Mouse (Mus musculus): ENCODE measurements around the gene Plb1. TPM values are rescaled to one million over a fixed set of nuclear protein-coding genes. Genes with fewer than 3 reads are reported as not detected.

Plb1 gene
- polyA plus RNA-seq, 1 experiment from 2014 or later, result not detected

- Histone ChIP-seq H3K9ac (replicated peaks) (no peak overlapping the region), H3K27ac (no peak overlapping the region), H3K4me2 (replicated peaks) (no peak overlapping the region), H3K9me3 (no peaks in the 10 kb centered on the region), H3K4me1 (replicated peaks) (no peaks in the 10 kb centered on the region), H3K27me3 (no peaks in the 10 kb centered on the region), H3K4me3 (replicated peaks) (no peak overlapping the region), H3K36me3 (no peaks in the 10 kb centered on the region)
- ATAC-seq, result no peak
- 68% methylated on average over 1 of the region's 1 CpGs for WGBS
Measured at GRCm38 (mm10) chr5:32309714-32310113, 77.2 kb downstream of the Plb1 start.

GRCm38 (mm10) chr5:32310802-32311201 lies 78.3 kb downstream of the Plb1 start:
- no peaks in the 10 kb centered on the region for H3K9me3 ChIP-seq
- no peaks in the 10 kb centered on the region for H3K4me1 ChIP-seq (replicated peaks)
- H3K9ac ChIP-seq (replicated peaks), result no peak overlapping the region
- H3K27ac ChIP-seq, result no peak overlapping the region
- no peak for ATAC-seq
- no peak overlapping the region for H3K4me2 ChIP-seq (replicated peaks)
- H3K27me3 ChIP-seq, result no peaks in the 10 kb centered on the region
- 83% methylated on average over 5 of the region's 5 CpGs for WGBS
- H3K36me3 ChIP-seq, result no peaks in the 10 kb centered on the region
- H3K4me3 ChIP-seq (replicated peaks), result no peak overlapping the region

- 71% methylated on average over 3 of the region's 3 CpGs for WGBS
- H3K9me3 ChIP-seq, result no peaks in the 10 kb centered on the region
- 0 out of 2 replicates have a peak, but pooled peaks have one; percentile 37 for ATAC-seq
- no peak overlapping the region for H3K4me3 ChIP-seq (replicated peaks)
- H3K9ac ChIP-seq (replicated peaks), result no peak overlapping the region
- H3K36me3 ChIP-seq, result no peaks in the 10 kb centered on the region
- no peaks in the 10 kb centered on the region for H3K27me3 ChIP-seq
- no peak overlapping the region for H3K4me2 ChIP-seq (replicated peaks)
- H3K4me1 ChIP-seq (replicated peaks), result no peaks in the 10 kb centered on the region
- no peak overlapping the region for H3K27ac ChIP-seq
Measured at GRCm38 (mm10) chr5:32311589-32312166, 79.2 kb downstream of the Plb1 start.

- H3K4me1 ChIP-seq (replicated peaks), result no peaks in the 10 kb centered on the region
- no peak overlapping the region for H3K27ac ChIP-seq
- no peak overlapping the region for H3K9ac ChIP-seq (replicated peaks)
- ATAC-seq, result no peak
- no peak overlapping the region for H3K4me2 ChIP-seq (replicated peaks)
- no peaks in the 10 kb centered on the region for H3K9me3 ChIP-seq
- no peaks in the 10 kb centered on the region for H3K36me3 ChIP-seq
- H3K4me3 ChIP-seq (replicated peaks), result no peak overlapping the region
- WGBS, result 86% methylated on average over 6 of the region's 6 CpGs
- no peaks in the 10 kb centered on the region for H3K27me3 ChIP-seq
Measured at GRCm38 (mm10) chr5:32313671-32314070, 81.2 kb downstream of the Plb1 start.

GRCm38 (mm10) chr5:32314731-32315130 lies 82.2 kb downstream of the Plb1 start:
- no peak overlapping the region for H3K9ac ChIP-seq (replicated peaks)
- no peak overlapping the region for H3K27ac ChIP-seq
- WGBS, result 84% methylated on average over 2 of the region's 2 CpGs
- ATAC-seq, result no peak
- H3K9me3 ChIP-seq, result no peaks in the 10 kb centered on the region
- no peak overlapping the region for H3K4me2 ChIP-seq (replicated peaks)
- no peak overlapping the region for H3K4me3 ChIP-seq (replicated peaks)
- no peaks in the 10 kb centered on the region for H3K36me3 ChIP-seq
- H3K4me1 ChIP-seq (replicated peaks), result no peaks in the 10 kb centered on the region
- no peaks in the 10 kb centered on the region for H3K27me3 ChIP-seq

GRCm38 (mm10) chr5:32322146-32322811 lies 89.8 kb downstream of the Plb1 start:
- H3K4me1 ChIP-seq (replicated peaks), result no peaks in the 10 kb centered on the region
- H3K27ac ChIP-seq, result no peak overlapping the region
- no peaks in the 10 kb centered on the region for H3K36me3 ChIP-seq
- no peak overlapping the region for H3K4me3 ChIP-seq (replicated peaks)
- H3K4me2 ChIP-seq (replicated peaks), result no peak overlapping the region
- H3K27me3 ChIP-seq, result no peaks in the 10 kb centered on the region
- H3K9me3 ChIP-seq, result no peaks in the 10 kb centered on the region
- WGBS, result 59% methylated on average over 7 of the region's 7 CpGs
- H3K9ac ChIP-seq (replicated peaks), result no peak overlapping the region
- ATAC-seq, result no peak

GRCm38 (mm10) chr5:32328139-32328538 lies 95.6 kb downstream of the Plb1 start:
- Histone ChIP-seq H3K4me3 (replicated peaks) (no peak overlapping the region), H3K27ac (no peak overlapping the region), H3K9me3 (no peaks in the 10 kb centered on the region), H3K4me1 (replicated peaks) (no peaks in the 10 kb centered on the region), H3K4me2 (replicated peaks) (no peak overlapping the region), H3K36me3 (no peaks in the 10 kb centered on the region), H3K27me3 (no peaks in the 10 kb centered on the region), H3K9ac (replicated peaks) (no peak overlapping the region)
- 91% methylated on average over 7 of the region's 7 CpGs for WGBS
- ATAC-seq, result no peak

GRCm38 (mm10) chr5:32332591-32332990 lies 100.1 kb downstream of the Plb1 start:
- H3K4me1 ChIP-seq (replicated peaks), result peaks cover 7% of the 10 kb centered on the region
- no peaks in the 10 kb centered on the region for H3K9me3 ChIP-seq
- no peak overlapping the region for H3K4me2 ChIP-seq (replicated peaks)
- ATAC-seq, result no peak
- no peak overlapping the region for H3K9ac ChIP-seq (replicated peaks)
- H3K36me3 ChIP-seq, result no peaks in the 10 kb centered on the region
- H3K27me3 ChIP-seq, result no peaks in the 10 kb centered on the region
- no peak overlapping the region for H3K27ac ChIP-seq
- no peak overlapping the region for H3K4me3 ChIP-seq (replicated peaks)
- WGBS, result 91% methylated on average over 4 of the region's 4 CpGs

GRCm38 (mm10) chr5:32335172-32335571 lies 102.7 kb downstream of the Plb1 start:
- H3K9ac ChIP-seq (replicated peaks), result no peak overlapping the region
- 44% methylated on average over 6 of the region's 6 CpGs for WGBS
- no peak overlapping the region for H3K27ac ChIP-seq
- H3K4me2 ChIP-seq (replicated peaks), result no peak overlapping the region
- no peaks in the 10 kb centered on the region for H3K9me3 ChIP-seq
- H3K4me1 ChIP-seq (replicated peaks), result peaks cover 7% of the 10 kb centered on the region
- no peaks in the 10 kb centered on the region for H3K36me3 ChIP-seq
- H3K4me3 ChIP-seq (replicated peaks), result no peak overlapping the region
- ATAC-seq, result peak; percentile 74
- no peaks in the 10 kb centered on the region for H3K27me3 ChIP-seq

- H3K27ac ChIP-seq, result no peak overlapping the region
- H3K9me3 ChIP-seq, result no peaks in the 10 kb centered on the region
- H3K27me3 ChIP-seq, result no peaks in the 10 kb centered on the region
- H3K36me3 ChIP-seq, result no peaks in the 10 kb centered on the region
- ATAC-seq, result no peak
- WGBS, result 65% methylated on average over 5 of the region's 5 CpGs
- no peak overlapping the region for H3K4me3 ChIP-seq (replicated peaks)
- H3K9ac ChIP-seq (replicated peaks), result no peak overlapping the region
- H3K4me1 ChIP-seq (replicated peaks), result peaks cover 7% of the 10 kb centered on the region
- no peak overlapping the region for H3K4me2 ChIP-seq (replicated peaks)
Measured at GRCm38 (mm10) chr5:32336092-32336491, 103.6 kb downstream of the Plb1 start.

GRCm38 (mm10) chr5:32337336-32337735 lies 104.8 kb downstream of the Plb1 start:
- H3K27me3 ChIP-seq, result no peaks in the 10 kb centered on the region
- H3K27ac ChIP-seq, result no peak overlapping the region
- H3K9ac ChIP-seq (replicated peaks), result no peak overlapping the region
- no peak for ATAC-seq
- 79% methylated on average over 1 of the region's 1 CpGs for WGBS
- no peaks in the 10 kb centered on the region for H3K36me3 ChIP-seq
- H3K9me3 ChIP-seq, result no peaks in the 10 kb centered on the region
- peaks cover 7% of the 10 kb centered on the region for H3K4me1 ChIP-seq (replicated peaks)
- no peak overlapping the region for H3K4me3 ChIP-seq (replicated peaks)
- no peak overlapping the region for H3K4me2 ChIP-seq (replicated peaks)

GRCm38 (mm10) chr5:32338339-32338738 lies 105.8 kb downstream of the Plb1 start:
- H3K27me3 ChIP-seq, result no peaks in the 10 kb centered on the region
- no peak overlapping the region for H3K9ac ChIP-seq (replicated peaks)
- H3K4me3 ChIP-seq (replicated peaks), result no peak overlapping the region
- no peak overlapping the region for H3K27ac ChIP-seq
- WGBS, result 75% methylated on average over 2 of the region's 2 CpGs
- no peaks in the 10 kb centered on the region for H3K36me3 ChIP-seq
- no peaks in the 10 kb centered on the region for H3K9me3 ChIP-seq
- no peak for ATAC-seq
- peaks cover 7% of the 10 kb centered on the region for H3K4me1 ChIP-seq (replicated peaks)
- H3K4me2 ChIP-seq (replicated peaks), result no peak overlapping the region

- no peak overlapping the region for H3K4me2 ChIP-seq (replicated peaks)
- peaks cover 7% of the 10 kb centered on the region for H3K4me1 ChIP-seq (replicated peaks)
- ATAC-seq, result no peak
- H3K9me3 ChIP-seq, result no peaks in the 10 kb centered on the region
- no peaks in the 10 kb centered on the region for H3K27me3 ChIP-seq
- H3K9ac ChIP-seq (replicated peaks), result no peak overlapping the region
- WGBS, result 85% methylated on average over 3 of the region's 3 CpGs
- no peak overlapping the region for H3K27ac ChIP-seq
- H3K4me3 ChIP-seq (replicated peaks), result no peak overlapping the region
- no peaks in the 10 kb centered on the region for H3K36me3 ChIP-seq
Measured at GRCm38 (mm10) chr5:32338766-32339165, 106.3 kb downstream of the Plb1 start.

All from midbrain, embryonic 13.5 days (tissue).